Mouse (Mus musculus) liver, adult 2 months (tissue): ENCODE measurements around the gene Slfn2. TPM values are rescaled to one million over a fixed set of nuclear protein-coding genes. Genes with fewer than 3 reads are reported as not detected.

Experiments
- DNase-seq: peaks from one replicate; pipeline ENCODE4 v3.0.0-alpha.2; 2011; ENCODE audit warnings: low read depth, low spot score; ENCODE audit errors: extremely low read depth
- H3K27ac ChIP-seq: fragments of 200-500 bp; replicated peaks from 2 replicates; pipeline ENCODE4 v1.5.1; 2012; ENCODE audit warnings: low read depth, mild to moderate bottlenecking, control low read depth, inconsistent platforms, low read length; ENCODE audit not compliant: insufficient read depth
- H3K27me3 ChIP-seq: fragments of 200-500 bp; 2 replicates; pipeline ENCODE4 v1.6.1; 2012; ENCODE audit warnings: mild to moderate bottlenecking, moderate library complexity, low read length, inconsistent platforms; ENCODE audit not compliant: control insufficient read depth, insufficient read depth
- H3K36me3 ChIP-seq: fragments of 200-500 bp; 2 replicates; pipeline ENCODE4 v1.6.1; 2012; ENCODE audit warnings: low read length, inconsistent platforms; ENCODE audit not compliant: control insufficient read depth, insufficient read depth
- H3K4me1 ChIP-seq: fragments of 200-500 bp; 2 replicates; pipeline ENCODE4 v1.6.1; 2011; ENCODE audit warnings: low read length; ENCODE audit not compliant: control insufficient read depth, insufficient read depth
- H3K4me3 ChIP-seq: fragments of 200-500 bp; 2 replicates; pipeline ENCODE4 v1.5.1; 2011; ENCODE audit warnings: low read depth, mild to moderate bottlenecking, control low read depth, low read length, moderate library complexity; ENCODE audit not compliant: insufficient read depth
- H3K79me2 ChIP-seq: fragments of 200-500 bp; 2 replicates; pipeline ENCODE4 v1.6.1; 2012; ENCODE audit warnings: inconsistent platforms, mild to moderate bottlenecking, low read length, moderate library complexity; ENCODE audit not compliant: control insufficient read depth, insufficient read depth
- H3K9ac ChIP-seq: fragments of 200-500 bp; 2 replicates; pipeline ENCODE4 v1.6.1; 2012; ENCODE audit warnings: low read depth, mild to moderate bottlenecking, control low read depth, inconsistent platforms, low read length
- CTCF ChIP-seq: fragments of 200-500 bp; IDR thresholded peaks from 2 replicates; pipeline ENCODE4 v1.5.1; 2011; ENCODE audit warnings: low read depth, low read length, control low read depth
- POLR2A ChIP-seq: fragments of 200-500 bp; IDR thresholded peaks from 2 replicates; pipeline ENCODE4 v1.6.1; 2011; ENCODE audit warnings: low read length, control low read depth; ENCODE audit not compliant: insufficient read depth; ENCODE audit errors: extremely low read depth
- WGBS: fragments of 180-500 bp; shearing (Covaris S2); methylation state at CpG from one replicate; pipeline ENCODE4 v1.1.7; 2018; 5-methylcytosine and 5-hydroxymethylcytosine counted together
- polyA plus RNA-seq: library from polyadenylated mRNA; depleted of rRNA; stranded (reverse); fragments of >200 nt; gene quantifications from 2 replicates; pipeline ENCODE4 v1.2.3, GENCODE M21; 2012; rRNA removed
- total RNA-seq: library from RNA; depleted of rRNA; stranded (reverse); fragments of >200 nt; gene quantifications from 2 replicates; pipeline ENCODE4 v1.2.3, GENCODE M21; 2014; rRNA removed

Gene Slfn2
- total and polyA plus RNA-seq, 2 experiments: 1.5 to 8.7 TPM

DNA sequence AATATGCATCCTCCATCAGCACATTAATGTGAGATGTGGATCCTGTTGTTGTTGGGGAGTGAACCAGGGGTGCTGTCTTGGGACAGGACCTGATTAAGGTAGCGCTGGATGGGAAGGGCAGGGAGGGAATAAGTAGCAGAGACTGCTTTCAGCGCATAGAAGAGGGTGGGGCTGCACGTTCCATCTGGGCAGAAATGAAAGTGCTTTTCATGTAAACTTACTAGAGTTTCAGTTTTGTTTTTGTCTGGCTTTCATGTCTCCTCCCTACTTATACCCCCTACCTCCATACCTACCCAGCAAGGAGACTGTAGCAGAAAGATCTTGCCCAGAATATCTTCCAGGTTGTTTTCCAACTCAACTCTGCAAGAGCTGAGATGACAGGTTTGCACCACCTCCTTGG, 53.1 kb downstream of the Slfn2 start:
- Histone ChIP-seq H3K79me2 (no peaks in the 10 kb centered on the region), H3K27me3 (no peaks in the 10 kb centered on the region), H3K4me3 (no peak overlapping the region), H3K27ac (no peak overlapping the region), H3K9ac (no peak overlapping the region), H3K4me1 (no peaks in the 10 kb centered on the region), H3K36me3 (no peaks in the 10 kb centered on the region)
- 46% methylated on average over 3 of the region's 3 CpGs for WGBS
- DNase-seq: no peak
- no peak for TF ChIP-seq POLR2A
- TF ChIP-seq CTCF: no peak

Other genes starting within 250 kb of the Slfn2 start
- 10.6 and 12.5 TPM in 2 replicates for gene Rffl, start 193.9 kb upstream of the Slfn2 start, total RNA-seq
- 11.7 and 12.7 TPM in 2 replicates for gene Rffl, start 193.9 kb upstream of the Slfn2 start, polyA plus RNA-seq
- gene Rad51d, start 174.5 kb upstream of the Slfn2 start, total RNA-seq: 4.0 and 5.0 TPM in 2 replicates
- 8.1 and 9.0 TPM in 2 replicates for gene Rad51d, start 174.5 kb upstream of the Slfn2 start, polyA plus RNA-seq
- 0.20 TPM in 1 of 2 replicates, not detected in the other for gene Fndc8, start 173.0 kb upstream of the Slfn2 start, total RNA-seq
- not detected in 2 replicates for gene Fndc8, start 173.0 kb upstream of the Slfn2 start, polyA plus RNA-seq
- gene Nle1, start 156.7 kb upstream of the Slfn2 start, total RNA-seq: 2.3 and 2.6 TPM in 2 replicates
- 11.0 and 15.6 TPM in 2 replicates for gene Nle1, start 156.7 kb upstream of the Slfn2 start, polyA plus RNA-seq
- 0.46 and 0.81 TPM in 2 replicates for gene Unc45b, start 154.6 kb upstream of the Slfn2 start, total RNA-seq
- gene Unc45b, start 154.6 kb upstream of the Slfn2 start, polyA plus RNA-seq: 0.32 TPM in 2 replicates
- 9.5 and 12.0 TPM in 2 replicates for gene Slfn5, start 113.8 kb upstream of the Slfn2 start, total RNA-seq
- gene Slfn5, start 113.8 kb upstream of the Slfn2 start, polyA plus RNA-seq: 0.83 and 1.3 TPM in 2 replicates
- 2.7 and 3.1 TPM in 2 replicates for gene Slfn9, start 73.3 kb upstream of the Slfn2 start, total RNA-seq
- 0.20 and 0.25 TPM in 2 replicates for gene Slfn9, start 73.3 kb upstream of the Slfn2 start, polyA plus RNA-seq
- 2.6 and 4.4 TPM in 2 replicates for gene Slfn8, start 44.3 kb upstream of the Slfn2 start, total RNA-seq
- gene Slfn8, start 44.3 kb upstream of the Slfn2 start, polyA plus RNA-seq: 0.30 and 0.50 TPM in 2 replicates
- gene Slfn1, start 51.7 kb downstream of the Slfn2 start, total RNA-seq: 0.27 and 0.74 TPM in 2 replicates
- 0.19 and 0.38 TPM in 2 replicates for gene Slfn1, start 51.7 kb downstream of the Slfn2 start, polyA plus RNA-seq
- gene Slfn4, start 110.1 kb downstream of the Slfn2 start, total RNA-seq: 0.13 and 0.28 TPM in 2 replicates
- 0.02 and 0.11 TPM in 2 replicates for gene Slfn4, start 110.1 kb downstream of the Slfn2 start, polyA plus RNA-seq
- gene Slfn3, start 126.2 kb downstream of the Slfn2 start, total RNA-seq: 0.34 and 0.55 TPM in 2 replicates
- not detected in 2 replicates for gene Slfn3, start 126.2 kb downstream of the Slfn2 start, polyA plus RNA-seq
- gene Slfn14, start 221.6 kb downstream of the Slfn2 start, total RNA-seq: not detected in 2 replicates
- not detected in 2 replicates for gene Slfn14, start 221.6 kb downstream of the Slfn2 start, polyA plus RNA-seq
- 25.4 and 31.3 TPM in 2 replicates for gene Ap2b1, start 233.9 kb downstream of the Slfn2 start, total RNA-seq
- gene Ap2b1, start 233.9 kb downstream of the Slfn2 start, polyA plus RNA-seq: 16.2 and 16.3 TPM in 2 replicates
- 4.3 and 5.5 TPM in 2 replicates for gene Pex12, start 237.5 kb downstream of the Slfn2 start, total RNA-seq
- 7.9 and 10.1 TPM in 2 replicates for gene Pex12, start 237.5 kb downstream of the Slfn2 start, polyA plus RNA-seq